Mouse (Mus musculus) brown adipose tissue, adult 24 weeks (tissue): ENCODE results near the gene Slc25a34. TPM values are rescaled to one million over a fixed set of nuclear protein-coding genes. Genes with fewer than 3 reads are reported as not detected.

ENCODE experiments used
- H3K27ac ChIP-seq: fragments of 200-500 bp; replicated peaks from 2 replicates; pipeline ENCODE4 v1.5.1; 2012; ENCODE audit warnings: low read depth, mild to moderate bottlenecking, low read length
- H3K4me1 ChIP-seq: fragments of 200-500 bp; 2 replicates; pipeline ENCODE4 v1.6.1; 2012; ENCODE audit warnings: low read length, mixed read lengths; ENCODE audit not compliant: control insufficient read depth, insufficient read depth, insufficient read length
- H3K4me3 ChIP-seq: fragments of 200-500 bp; 2 replicates; pipeline ENCODE4 v1.5.1; 2012; ENCODE audit warnings: low read depth, mild to moderate bottlenecking, low read length, moderate library complexity; ENCODE audit not compliant: insufficient read depth
- polyA plus RNA-seq: library from polyadenylated mRNA; stranded (reverse); fragments of >200 nt; gene quantifications from 2 replicates; pipeline ENCODE4 v1.2.4, GENCODE M21; 2012; ENCODE audit not compliant: missing spikeins, insufficient read depth, insufficient read length

Slc25a34 gene
- polyA plus RNA-seq, 1 experiment, result 12.7 TPM

- H3K4me3 ChIP-seq, result no peak overlapping the region
- peaks cover 7% of the 10 kb centered on the region for H3K4me1 ChIP-seq
- no peak overlapping the region for H3K27ac ChIP-seq
Observed at GRCm38 (mm10) chr4:141653044-141653443, 29.4 kb upstream of the Slc25a34 start.

- H3K4me1 ChIP-seq, result peaks cover 7% of the 10 kb centered on the region
- H3K4me3 ChIP-seq, result no peak overlapping the region
- H3K27ac ChIP-seq, result no peak overlapping the region; the same call in 1 of the 2 replicates
Observed at GRCm38 (mm10) chr4:141651944-141652343, 28.3 kb upstream of the Slc25a34 start.

GRCm38 (mm10) chr4:141651286-141651685 lies 27.7 kb upstream of the Slc25a34 start:
- no peak overlapping the region for H3K4me3 ChIP-seq
- peaks cover 7% of the 10 kb centered on the region for H3K4me1 ChIP-seq
- H3K27ac ChIP-seq, result no peak overlapping the region

- Histone ChIP-seq H3K4me3 (no peak overlapping the region), H3K27ac (no peak overlapping the region), H3K4me1 (peaks cover 7% of the 10 kb centered on the region)
Observed at GRCm38 (mm10) chr4:141649244-141649643, 25.6 kb upstream of the Slc25a34 start.

GRCm38 (mm10) chr4:141648262-141648661 lies 24.6 kb upstream of the Slc25a34 start:
- Histone ChIP-seq H3K4me3 (no peak overlapping the region), H3K27ac (no peak overlapping the region), H3K4me1 (peaks cover 15% of the 10 kb centered on the region)

- Histone ChIP-seq H3K4me1 (peaks cover 12% of the 10 kb centered on the region), H3K27ac (no peak overlapping the region), H3K4me3 (no peak overlapping the region)
Observed at GRCm38 (mm10) chr4:141647187-141647586, 23.6 kb upstream of the Slc25a34 start.

GRCm38 (mm10) chr4:141645988-141646387 lies 22.4 kb upstream of the Slc25a34 start:
- peak overlapping the region; percentile 56 for H3K27ac ChIP-seq
- peaks cover 15% of the 10 kb centered on the region for H3K4me1 ChIP-seq
- no peak overlapping the region for H3K4me3 ChIP-seq

GRCm38 (mm10) chr4:141643118-141643855 lies 19.7 kb upstream of the Slc25a34 start:
- Histone ChIP-seq H3K27ac (peak overlapping the region; percentile 72), H3K4me3 (no peak overlapping the region), H3K4me1 (peaks cover 12% of the 10 kb centered on the region)

- peak overlapping the region; percentile 29; the same call in 1 of the 2 replicates for H3K27ac ChIP-seq
- H3K4me3 ChIP-seq, result no peak overlapping the region
- peaks cover 12% of the 10 kb centered on the region for H3K4me1 ChIP-seq
Observed at GRCm38 (mm10) chr4:141641961-141642811, 18.6 kb upstream of the Slc25a34 start.

GRCm38 (mm10) chr4:141641353-141641771 lies 17.7 kb upstream of the Slc25a34 start:
- peaks cover 12% of the 10 kb centered on the region for H3K4me1 ChIP-seq
- H3K4me3 ChIP-seq, result no peak overlapping the region
- peak overlapping the region; percentile 29 for H3K27ac ChIP-seq

GRCm38 (mm10) chr4:141639474-141639873 lies 15.9 kb upstream of the Slc25a34 start:
- H3K4me3 ChIP-seq, result no peak overlapping the region
- no peak overlapping the region for H3K27ac ChIP-seq

GRCm38 (mm10) chr4:141636693-141637092 lies 13.1 kb upstream of the Slc25a34 start:
- Histone ChIP-seq H3K4me3 (no peak overlapping the region), H3K4me1 (peaks cover 3% of the 10 kb centered on the region; the same call in 1 of the 2 replicates), H3K27ac (no peak overlapping the region)

More at GRCm38 (mm10) chr4:141639474-141639873, 15.9 kb upstream of the Slc25a34 start:
- peaks cover 12% of the 10 kb centered on the region for H3K4me1 ChIP-seq

GRCm38 (mm10) chr4:141635991-141636390 lies 12.4 kb upstream of the Slc25a34 start:
- Histone ChIP-seq H3K27ac (no peak overlapping the region), H3K4me3 (no peak overlapping the region), H3K4me1 (no peaks in the 10 kb centered on the region)

- H3K4me1 ChIP-seq, result no peaks in the 10 kb centered on the region
- no peak overlapping the region for H3K27ac ChIP-seq
- H3K4me3 ChIP-seq, result no peak overlapping the region
Observed at GRCm38 (mm10) chr4:141632111-141632873, 8.7 kb upstream of the Slc25a34 start.

- Histone ChIP-seq H3K27ac (no peak overlapping the region), H3K4me3 (no peak overlapping the region), H3K4me1 (no peaks in the 10 kb centered on the region)
Observed at GRCm38 (mm10) chr4:141631250-141631649, 7.6 kb upstream of the Slc25a34 start.
